Mouse (Mus musculus) heart, postnatal 25 days (tissue): Measurements from ENCODE around the gene Myh7b. TPM values are rescaled to one million over a fixed set of nuclear protein-coding genes. Genes with fewer than 3 reads are reported as not detected.

Source experiments
- DNase-seq: peaks from one replicate; pipeline ENCODE4 v3.0.0; 2022; ENCODE audit warnings: low spot score
- intact Hi-C: fragments of 180-260 bp; cut with DNase I; formaldehyde crosslinking; loops from one replicate; pipeline ENCODE4 v1.15.1; 2025
- microRNA-seq: library from miRNA; unstranded; fragments of <30 nt; microRNA quantifications from one replicate; pipeline ENCODE4 v1.2.0, GENCODE M21; 2022
- total RNA-seq, 2 experiments: library from RNA; stranded (reverse); gene quantifications; 2 replicates each; pipeline ENCODE4 v1.2.3; 2021

Myh7b gene
- total RNA-seq, 2 experiments from 2014 or later: 35.4 to 36.0 TPM

DNA sequence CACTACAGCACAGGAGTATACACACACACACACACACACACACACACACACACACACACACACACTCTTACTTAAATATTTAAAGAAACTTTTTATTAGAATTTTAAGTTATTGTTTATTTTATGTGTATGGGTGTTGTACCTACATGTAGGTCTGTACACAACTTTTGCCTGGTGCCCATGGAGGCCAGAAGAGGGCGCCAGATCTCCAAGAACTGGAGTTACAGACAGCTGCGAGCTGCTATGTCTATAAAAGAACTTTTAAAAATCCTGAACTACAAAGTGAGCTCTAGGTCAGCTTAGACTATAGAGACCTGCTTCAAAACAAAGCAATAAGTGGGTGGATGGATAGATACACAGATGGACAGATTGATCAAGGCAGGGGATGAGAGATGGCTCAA lies 62.5 kb downstream of the Myh7b start:
- no peak for DNase-seq
- intact Hi-C loops: no loop called here

DNA sequence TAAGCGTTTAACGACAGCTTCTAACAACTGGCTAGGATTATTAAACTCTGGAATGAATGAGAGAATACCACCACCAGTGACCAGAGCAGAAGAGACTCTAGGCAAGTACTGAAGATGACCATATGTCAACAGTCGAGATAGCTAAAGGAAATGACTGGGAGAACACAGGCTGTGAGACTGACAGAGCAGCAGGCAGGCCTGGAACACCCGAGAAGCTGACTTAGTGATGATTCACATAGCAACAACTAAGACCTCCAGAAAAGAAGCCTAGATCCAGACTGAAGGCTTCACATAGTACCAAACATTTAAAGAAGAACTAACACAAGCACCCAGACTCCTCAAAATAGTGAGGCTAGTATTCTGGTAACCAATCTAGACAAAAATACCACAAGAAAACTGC lies 64.1 kb downstream of the Myh7b start:
- no peak for DNase-seq
- intact Hi-C loops: loop anchor here (2.0 kb wide), 1 partner anchor 90 kb away; no protein-coding TSS in a partner anchor

DNA sequence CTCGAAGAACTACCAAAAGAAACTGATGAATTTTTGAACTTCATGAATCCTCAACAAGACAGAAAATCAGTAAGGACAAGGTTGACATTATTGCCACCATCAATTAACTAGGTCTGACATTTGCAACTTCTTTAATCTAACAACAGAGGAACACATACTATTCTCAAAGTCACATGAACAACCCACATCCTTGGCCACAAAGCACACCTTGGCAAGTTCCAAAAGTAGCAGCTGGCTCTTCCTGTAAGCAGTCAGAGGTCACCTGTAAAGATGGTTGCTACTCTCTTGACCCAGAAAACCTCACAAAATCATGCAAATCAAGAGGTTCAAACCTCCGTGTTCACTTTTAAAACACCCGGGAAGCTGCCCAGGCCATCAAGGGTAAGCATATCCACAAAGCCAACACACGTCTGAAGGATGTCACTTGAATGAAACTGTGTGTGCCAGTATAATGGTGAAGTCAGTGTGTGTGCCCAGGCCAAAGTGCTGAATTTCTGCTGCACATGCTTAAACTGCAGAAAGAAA lies 68.6 kb downstream of the Myh7b start:
- DNase-seq: no peak
- intact Hi-C loops: no loop called here

DNA sequence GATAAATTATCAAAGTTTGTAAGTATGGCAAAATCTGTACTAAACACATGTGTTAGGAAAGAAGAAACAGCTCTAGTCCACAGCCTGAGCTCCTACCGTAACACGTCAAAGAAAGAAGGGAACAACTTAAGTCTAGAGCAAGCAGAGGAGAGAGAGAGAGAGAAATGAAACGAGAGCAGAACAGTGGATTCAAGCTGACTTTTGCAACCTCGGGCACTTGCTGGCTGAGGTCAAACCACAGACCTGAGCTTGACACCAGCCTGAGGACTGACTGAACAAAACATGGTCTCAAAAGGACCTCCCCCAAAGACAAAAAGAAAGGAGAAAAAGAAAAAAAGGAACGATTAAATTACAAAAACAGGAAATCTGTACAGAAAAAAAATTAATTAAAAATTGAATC lies 69.6 kb downstream of the Myh7b start:
- no peak for DNase-seq
- intact Hi-C loops: no loop called here

DNA sequence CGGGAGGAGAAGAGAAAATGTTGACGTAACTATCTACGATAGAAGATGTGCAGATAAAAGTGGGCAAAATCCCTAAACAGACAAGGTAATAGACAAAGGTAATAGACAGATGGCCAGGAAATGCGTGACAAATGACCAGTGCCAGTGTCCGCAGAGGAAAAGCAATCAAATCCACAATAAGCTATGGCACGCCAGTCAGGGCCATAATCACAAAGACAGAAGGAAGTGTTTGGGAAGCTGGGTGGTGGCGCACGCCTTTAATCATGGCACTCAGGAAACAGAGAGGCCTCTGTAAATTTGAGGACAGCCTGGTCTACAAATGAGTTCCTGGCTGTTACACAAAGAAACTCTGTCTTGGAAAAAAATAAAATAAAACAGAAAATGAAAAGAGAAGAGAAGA lies 70.2 kb downstream of the Myh7b start:
- intact Hi-C loops: no loop called here
- no peak for DNase-seq

DNA sequence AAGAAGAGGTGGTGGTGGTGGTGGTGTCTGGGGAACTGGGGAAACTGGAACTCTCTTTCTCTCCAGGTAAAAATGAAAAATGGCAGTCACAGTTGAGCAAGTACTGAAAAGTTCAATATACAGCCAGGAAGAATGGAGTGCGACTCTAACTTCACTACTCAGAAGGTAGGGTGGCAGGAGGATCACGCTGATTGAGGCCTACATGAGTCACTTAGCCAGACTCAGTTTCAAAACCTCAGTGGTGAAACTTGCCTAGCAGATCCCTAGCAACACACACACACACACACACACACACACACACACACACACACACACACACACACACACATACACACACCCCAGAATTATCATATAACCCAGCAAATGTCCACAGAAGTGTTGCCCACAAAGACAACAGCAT lies 70.9 kb downstream of the Myh7b start:
- intact Hi-C loops: no loop called here
- DNase-seq: no peak

DNA sequence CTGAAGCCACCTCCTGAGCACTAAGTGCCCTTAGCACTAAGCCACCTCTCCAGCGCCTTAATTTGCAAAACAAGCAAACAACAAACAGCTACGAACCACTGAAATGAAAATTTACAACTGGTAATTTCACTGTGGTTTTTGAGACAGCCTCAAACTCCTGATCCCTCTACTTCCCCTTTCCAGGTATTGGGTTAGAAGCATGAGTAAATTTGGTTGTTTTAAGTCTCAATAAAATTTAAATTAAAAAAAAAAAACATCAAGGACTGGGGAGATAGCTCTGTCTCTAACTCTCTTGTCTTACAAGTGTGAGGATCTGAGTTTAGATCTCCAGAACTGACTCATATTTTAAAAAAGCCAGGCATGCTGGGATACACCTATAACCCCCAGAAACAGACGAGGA lies 72.1 kb downstream of the Myh7b start:
- no peak for DNase-seq
- intact Hi-C loops: no loop called here

DNA sequence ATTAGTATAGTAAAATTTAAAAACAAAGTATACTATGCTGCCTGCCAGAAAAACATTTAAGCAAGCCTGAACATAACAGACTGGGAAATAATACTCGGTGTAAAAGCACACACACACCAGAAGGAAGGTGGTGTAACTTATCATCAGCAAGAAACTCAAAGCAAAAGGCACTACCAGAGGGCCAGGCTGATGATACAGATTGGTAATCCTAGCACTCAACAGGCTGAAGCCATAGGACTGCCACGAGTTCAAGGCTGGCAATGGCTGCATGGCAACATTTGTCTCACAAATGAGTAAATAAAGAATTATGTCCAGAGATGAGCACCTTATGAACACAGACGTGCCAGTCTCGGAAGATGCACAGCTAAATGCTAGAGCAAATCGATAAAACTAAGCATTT lies 72.8 kb downstream of the Myh7b start:
- DNase-seq: no peak
- intact Hi-C loops: no loop called here

Small RNA genes lying within 50 kb of the gene (microRNA-seq; reads per million reads assigned to microRNA genes)
- gene Mir499: 4,008 reads per million, percentile 91 among the genes with 10 or more reads in this experiment

Other genes starting within 250 kb of the Myh7b start
- gene Trp53inp2, start 230.2 kb upstream of the Myh7b start, total RNA-seq: 100 to 1,000 TPM; 491 to 545 TPM
- gene Ncoa6, start 137.3 kb upstream of the Myh7b start, total RNA-seq: 10 to 100 TPM; 23.6 to 26.4 TPM
- 10 to 100 TPM; 39.9 to 40.3 TPM for gene Acss2, start 93.3 kb upstream of the Myh7b start, total RNA-seq
- gene Ggt7, start 93.0 kb upstream of the Myh7b start, total RNA-seq: under 1 TPM; 0.49 to 0.73 TPM
- 10 to 100 TPM; 13.4 to 13.9 TPM for gene Gss, start 18.4 kb upstream of the Myh7b start, total RNA-seq
- 10 to 100 TPM; 82.1 to 82.5 TPM for gene Trpc4ap, start 81.2 kb downstream of the Myh7b start, total RNA-seq
- gene Edem2, start 118.3 kb downstream of the Myh7b start, total RNA-seq: 1 to 10 TPM; 7.0 to 7.1 TPM
- not detected for gene Gm17581, start 124.7 kb downstream of the Myh7b start, total RNA-seq
- gene Procr, start 139.9 kb downstream of the Myh7b start, total RNA-seq: 1 to 10 TPM; 3.5 to 4.7 TPM
- under 1 TPM in 1 of 2 experiments, not detected in 1; 0.08 TPM for gene Mmp24, start 164.1 kb downstream of the Myh7b start, total RNA-seq
- 10 to 100 TPM; 24.8 to 25.7 TPM for gene BC029722, start 208.2 kb downstream of the Myh7b start, total RNA-seq
- 10 to 100 TPM; 51.1 to 52.0 TPM for gene Eif6, start 215.7 kb downstream of the Myh7b start, total RNA-seq
- not detected for gene Fam83c, start 223.6 kb downstream of the Myh7b start, total RNA-seq